Mouse (Mus musculus) small intestine, adult 10 weeks (tissue): ENCODE data around the gene Sgsh. TPM values are rescaled to one million over a fixed set of nuclear protein-coding genes. Genes with fewer than 3 reads are reported as not detected.

Source experiments
- polyA plus RNA-seq: library from polyadenylated mRNA; stranded (reverse); fragments of 350-450 nt; fragmentation: Illumina TruSeq; extraction: RNeasy Lipid Tissue Mini Kit (QIAGEN cat#74804); gene quantifications from one replicate; pipeline ENCODE4 v1.2.3, GENCODE M21; 2014; ENCODE audit warnings: low replicate concordance

The Sgsh gene
- polyA plus RNA-seq: 0.74 TPM

GRCm38 (mm10) chr11:119355443-119356385 lies at the start of gene Sgsh, which contains the start of gene Slc26a11:
Gene Sgsh, minus strand, starts transcription at chr11:119355536.
Gene Slc26a11, plus strand, starts transcription at chr11:119355557.

DNA sequence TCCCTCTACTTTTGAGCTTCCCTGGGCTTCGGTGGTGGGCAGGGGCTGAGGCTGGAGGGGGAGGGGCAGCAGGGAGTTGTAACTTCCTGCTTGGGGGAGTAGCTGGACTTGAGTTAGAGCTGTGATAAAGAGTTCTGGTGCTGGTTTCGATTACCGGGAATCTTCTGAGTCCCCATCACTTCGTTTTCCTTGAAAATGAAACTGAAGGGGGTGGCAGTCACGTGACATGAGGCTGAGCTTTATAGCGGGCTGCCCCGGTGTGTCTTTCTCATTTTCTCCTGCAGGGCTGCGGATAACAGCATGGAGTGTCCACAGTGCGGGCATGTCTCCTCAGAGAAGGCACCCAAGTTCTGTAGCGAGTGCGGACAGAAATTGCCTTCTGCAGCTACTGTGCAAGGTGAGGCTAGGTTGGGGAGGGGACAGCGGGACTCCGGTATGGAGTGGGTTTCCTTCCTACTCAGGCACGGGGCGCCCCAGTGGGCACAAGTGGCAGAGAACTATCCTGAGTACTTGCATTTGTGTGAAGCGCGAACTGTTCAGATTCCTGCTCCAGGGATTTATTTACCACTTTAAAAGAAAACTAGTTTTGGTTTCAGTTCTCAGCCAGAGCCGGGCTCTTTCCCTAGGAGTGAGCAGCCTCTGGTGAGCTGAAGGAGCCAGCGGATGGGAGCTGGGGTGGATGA lies 37.6 kb upstream of the Sgsh start, which contains the start of gene Rnf213:
Gene Rnf213 (plus strand): TSS at position 301 of the 683 bp plus-strand sequence.

DNA sequence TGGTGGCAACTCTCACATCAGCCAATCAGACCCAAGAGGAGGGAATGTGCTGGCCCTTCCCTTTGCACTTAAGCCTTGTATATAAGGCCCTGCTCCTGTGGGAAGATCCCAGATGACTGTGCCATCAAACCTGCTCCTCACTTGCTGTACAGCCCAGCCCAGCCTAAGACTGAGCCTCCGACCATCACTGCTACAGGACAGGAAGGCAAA lies 47.8 kb downstream of the Sgsh start, which contains the start of gene Card14:
Gene Card14 (plus strand): TSS at position 111 of the 210 bp plus-strand sequence.

DNA sequence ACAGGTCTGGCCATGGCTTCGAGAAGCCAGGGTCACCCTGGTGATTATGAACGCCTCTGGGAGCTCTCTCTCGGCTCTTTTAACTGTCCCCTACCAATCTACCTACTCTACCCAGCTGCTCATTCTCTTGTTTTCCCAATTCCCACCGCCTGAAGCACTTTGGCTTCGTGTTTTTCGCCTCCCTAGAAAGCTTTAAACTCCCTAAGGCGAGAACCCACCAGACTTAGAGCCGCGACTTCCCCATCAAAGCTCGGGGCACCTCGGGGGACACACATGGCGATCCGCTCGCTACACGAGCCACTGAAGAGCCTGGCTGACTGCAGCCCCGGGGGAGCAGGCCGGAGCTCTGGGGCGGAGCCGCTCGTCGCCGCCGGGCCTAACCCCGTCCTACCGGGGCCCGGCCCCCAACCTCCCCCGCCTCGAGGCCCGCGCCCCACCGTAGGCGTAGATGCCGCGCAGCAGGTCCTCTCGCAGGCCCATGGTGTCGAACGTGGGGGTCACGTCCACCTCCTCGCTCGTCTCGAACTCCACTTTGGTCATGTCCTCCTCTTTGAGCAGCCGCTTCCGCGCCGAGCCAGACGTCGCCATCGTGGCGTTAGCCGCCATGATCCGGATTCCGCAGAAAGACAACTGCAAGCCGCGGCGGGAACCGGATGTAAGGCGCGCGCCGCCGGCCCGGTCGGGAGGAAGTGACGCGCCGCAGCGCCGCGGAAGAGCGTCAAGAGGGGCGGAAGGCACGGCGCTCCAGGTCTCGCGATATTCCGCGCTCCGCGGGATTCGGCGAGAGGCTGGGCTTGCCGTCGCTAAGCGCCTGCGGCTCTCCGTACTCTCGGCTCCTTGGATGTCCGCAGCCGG lies 55.7 kb downstream of the Sgsh start, which contains the start of gene Eif4a3:
Gene Eif4a3 (minus strand): TSS at position 699 of the 855 bp plus-strand sequence.

Other genes with a start within 250 kb of the Sgsh start
- gene Tbc1d16, start 127.0 kb downstream of the Sgsh start, polyA plus RNA-seq: 1.0 TPM
- gene Ccdc40, start 127.0 kb downstream of the Sgsh start, polyA plus RNA-seq: not detected
- gene Gaa, start 87.6 kb downstream of the Sgsh start, polyA plus RNA-seq: not detected
- 31.3 TPM for gene Eif4a3, start 55.4 kb downstream of the Sgsh start, polyA plus RNA-seq
- gene Card14, start 47.8 kb downstream of the Sgsh start, polyA plus RNA-seq: not detected
- gene Slc26a11, start within 50 bp of the Sgsh start, polyA plus RNA-seq: 1.4 TPM
- gene Rnf213, start 37.6 kb upstream of the Sgsh start, polyA plus RNA-seq: 115 TPM
- gene Endov, start 135.8 kb upstream of the Sgsh start, polyA plus RNA-seq: 0.33 TPM
- 0.93 TPM for gene Nptx1, start 192.2 kb upstream of the Sgsh start, polyA plus RNA-seq
- 1.3 TPM for gene Rptor, start 247.4 kb upstream of the Sgsh start, polyA plus RNA-seq